Mouse (Mus musculus) lung, postnatal 25 days (tissue): ENCODE measurements around the gene Siah1a.
A peak's percentile ranks its signal among the peaks of the same experiment; 100 is the strongest.

Source experiments
- DNase-seq: peaks from one replicate; pipeline ENCODE4 v3.0.0; 2022; ENCODE audit warnings: low spot score

The Siah1a gene

GRCm38 (mm10) chr8:86745221-86745934, at the start of gene Siah1a, which contains the start of gene Gm10638:
Gene Siah1a, minus strand, starts transcription at chr8:86745934.
Gene Gm10638, plus strand, starts transcription at chr8:86745699.
- peak; percentile 54 for DNase-seq

- DNase-seq, result no peak
These were observed 49.0 kb upstream of the Siah1a start for GRCm38 (mm10) chr8:86794716-86795115.

- DNase-seq, result no peak
These were observed 45.8 kb upstream of the Siah1a start for GRCm38 (mm10) chr8:86791542-86791941.

GRCm38 (mm10) chr8:86789576-86789975, 43.8 kb upstream of the Siah1a start:
- DNase-seq, result no peak

- DNase-seq, result peak; percentile 23
These were observed 42.2 kb upstream of the Siah1a start for GRCm38 (mm10) chr8:86787891-86788420.

GRCm38 (mm10) chr8:86786498-86786897, 40.8 kb upstream of the Siah1a start:
- DNase-seq, result peak; percentile 37

GRCm38 (mm10) chr8:86781094-86781493, 35.4 kb upstream of the Siah1a start:
- no peak for DNase-seq

- DNase-seq, result no peak
These were observed 33.5 kb upstream of the Siah1a start for GRCm38 (mm10) chr8:86779207-86779606.

- DNase-seq, result no peak
These were observed 24.4 kb upstream of the Siah1a start for GRCm38 (mm10) chr8:86769945-86770715.

GRCm38 (mm10) chr8:86768499-86768898, 22.8 kb upstream of the Siah1a start:
- peak; percentile 65 for DNase-seq

- peak; percentile 81 for DNase-seq
These were observed 20.9 kb upstream of the Siah1a start for GRCm38 (mm10) chr8:86766548-86767211.

GRCm38 (mm10) chr8:86765669-86766068, 19.9 kb upstream of the Siah1a start:
- no peak for DNase-seq

- no peak for DNase-seq
These were observed 19.4 kb upstream of the Siah1a start for GRCm38 (mm10) chr8:86765155-86765554.

- DNase-seq, result no peak
These were observed 17.1 kb upstream of the Siah1a start for GRCm38 (mm10) chr8:86762806-86763205.

- no peak for DNase-seq
These were observed 15.0 kb upstream of the Siah1a start for GRCm38 (mm10) chr8:86760746-86761145.

GRCm38 (mm10) chr8:86759090-86759491, 13.4 kb upstream of the Siah1a start:
- DNase-seq, result peak; percentile 47

- no peak for DNase-seq
These were observed 12.9 kb upstream of the Siah1a start for GRCm38 (mm10) chr8:86758651-86759050.

- DNase-seq, result peak; percentile 52
These were observed 11.4 kb upstream of the Siah1a start for GRCm38 (mm10) chr8:86756948-86757733.

- no peak for DNase-seq
These were observed 4.1 kb upstream of the Siah1a start for GRCm38 (mm10) chr8:86749842-86750241.

GRCm38 (mm10) chr8:86746511-86746910, 777 bp upstream of the Siah1a start:
- DNase-seq, result no peak

- peak; percentile 93 for DNase-seq
These were observed 254 bp upstream of the Siah1a start for GRCm38 (mm10) chr8:86745935-86746441.
